Comparison of ENCODE assay signal across 12 mouse cellular contexts in the genomic region with DNA sequence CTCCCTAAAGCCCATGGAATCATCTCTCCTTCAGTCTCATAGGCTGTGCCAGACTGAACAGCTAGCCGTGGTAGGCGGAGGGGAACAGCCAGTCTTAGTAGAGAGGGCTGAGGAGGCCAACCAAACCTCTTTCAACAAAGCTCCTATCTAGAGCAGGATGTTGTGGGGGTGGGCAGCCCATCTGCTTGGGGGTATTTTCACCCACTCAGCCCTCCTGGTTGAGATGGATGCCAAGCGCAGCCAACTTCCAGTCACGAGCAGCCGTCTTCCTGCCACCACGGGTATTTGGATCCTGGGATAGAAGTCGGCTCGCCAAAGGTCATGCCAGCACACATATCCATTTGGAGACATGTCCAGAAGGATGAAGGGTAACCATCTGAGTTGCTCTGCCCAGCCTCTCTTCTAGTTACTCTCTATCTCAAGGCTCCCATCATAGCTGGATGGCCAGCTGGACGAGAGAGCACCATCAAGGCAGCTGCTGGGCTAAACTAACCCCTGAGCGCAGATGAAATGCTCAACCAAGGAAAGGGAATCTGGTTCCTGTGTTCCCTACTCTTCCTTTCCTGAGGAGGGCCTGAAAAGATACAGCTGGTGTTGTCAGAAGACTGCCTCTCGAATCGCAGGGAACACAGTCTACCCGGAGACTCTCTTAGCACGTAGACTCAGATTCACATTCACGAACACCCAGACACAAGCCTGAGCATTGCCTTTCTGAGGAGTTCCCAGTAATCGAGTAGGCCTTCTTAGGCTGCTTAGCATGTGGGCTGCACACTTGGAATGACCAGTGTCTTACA.
DNase-seq lines count a peak whose midpoint lies in the region; ATAC-seq lines count a peak whose summit lies in the region.
"Had no signal": no experiment of that assay in that cellular context is flagged by ENCODE, and none has a peak within 500 bp of the region (broad histone marks: within the 10 kb centered on the region; RNA-seq: fewer than 3 reads in every experiment).

No protein-coding gene starts in this region.

- no peaks in the 10 kb centered on the region for H3K36me3 ChIP-seq in lung, embryonic 15.5 days

- no peak for DNase-seq in lung, postnatal 4 days
- DNase-seq in layer of hippocampus, adult 9-10 months (ENCODE audit: low spot score) = peak; percentile 72
- peak; percentile 87 to 90 for DNase-seq in left cerebral cortex, postnatal 36 days (ENCODE audit: low spot score in 2 of 2)
- DNase-seq in right cerebral cortex, postnatal 36 days (ENCODE audit: low spot score in 2 of 2) = peak; percentile 83 to 86
- DNase-seq in thymus, postnatal 25 days = no peak
- no peak for DNase-seq in adrenal gland, adult 18-20 months (ENCODE audit: low spot score in 2 of 2)
- DNase-seq in ovary, postnatal 14 days (ENCODE audit: low spot score) = no peak
- DNase-seq: heart, postnatal 10 days; kidney, postnatal 36 days had no signal

- H3K9ac ChIP-seq in lung, embryonic 15.5 days = no peak overlapping the region
- H3K9ac ChIP-seq: liver, embryonic 14.5 days had no signal

- no peaks in the 10 kb centered on the region for H3K27me3 ChIP-seq in lung, embryonic 15.5 days

- WGBS in lung, embryonic 15.5 days = 74% methylated on average over 16 of the region's 16 CpGs

- H3K27ac ChIP-seq in lung, embryonic 15.5 days = peak overlapping the region; percentile 41
- H3K27ac ChIP-seq: liver, embryonic 14.5 days had no signal

- intact Hi-C loops in left cerebral cortex, postnatal 36 days (cut with DNase I) = no loop called here

- no peaks in the 10 kb centered on the region for H3K9me3 ChIP-seq in lung, embryonic 15.5 days

- no peaks in the 10 kb centered on the region for H3K4me1 ChIP-seq in lung, embryonic 15.5 days

- no peak overlapping the region for H3K4me2 ChIP-seq in lung, embryonic 15.5 days
- H3K4me2 ChIP-seq: midbrain, embryonic 11.5 days had no signal

- H3K4me3 ChIP-seq in lung, embryonic 15.5 days = no peak overlapping the region

- ATAC-seq in lung, embryonic 15.5 days (ENCODE audit: borderline replicate concordance, extremely low read depth, low FRiP score, low TSS enrichment) = peak; percentile 83

Comparison
In these comparisons a context has a peak if more than half of its experiments do, and no peak if none do; other contexts are left out.
1. DNase-seq: peak in layer of hippocampus, adult 9-10 months (single experiment), left cerebral cortex, postnatal 36 days (2 of 2) and right cerebral cortex, postnatal 36 days (2 of 2); none in lung, postnatal 4 days (0 of 2), thymus, postnatal 25 days (single experiment), adrenal gland, adult 18-20 months (0 of 2) and ovary, postnatal 14 days (single experiment).